Mouse (Mus musculus): ENCODE data around the gene Ppp5c. TPM values are rescaled to one million over a fixed set of nuclear protein-coding genes. Genes with fewer than 3 reads are reported as not detected.

Ppp5c gene
- polyA plus RNA-seq, 1 experiment = 70.5 TPM

DNA sequence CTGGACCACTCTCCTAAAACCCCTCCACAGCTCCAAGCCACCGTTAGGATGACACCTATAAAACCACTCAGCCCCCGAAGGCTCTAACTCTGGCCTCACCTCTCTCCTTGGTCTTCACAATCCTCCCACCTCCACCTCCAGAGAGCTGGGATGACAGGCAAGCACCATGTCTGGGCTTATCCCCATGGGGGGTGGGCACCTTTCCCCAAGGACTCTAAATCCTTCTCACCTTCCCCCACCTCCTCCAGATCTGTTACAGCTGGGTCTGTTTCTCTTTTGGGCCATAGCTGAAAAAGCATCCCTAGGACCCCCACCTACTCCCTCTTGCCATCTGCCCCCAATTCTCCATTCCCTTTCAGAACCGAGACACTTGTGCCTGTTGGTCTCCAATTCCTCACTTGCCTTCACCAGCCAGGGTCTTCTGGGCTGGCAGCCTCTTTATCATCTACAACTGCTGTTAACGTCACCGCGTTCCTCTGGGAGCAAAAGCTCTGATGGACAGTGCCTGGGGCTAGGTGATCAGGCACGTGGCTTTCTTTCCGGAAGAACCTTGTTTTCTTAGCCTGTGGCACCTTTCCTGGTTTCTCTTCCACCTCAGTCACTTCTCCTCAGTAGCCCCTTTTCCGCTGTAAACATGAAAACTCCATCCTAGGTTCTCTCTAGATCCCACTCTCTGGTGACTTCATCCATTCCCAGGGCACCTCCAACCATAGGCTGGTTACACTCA, 1.7 kb downstream of the Ppp5c start:
- TF ChIP-seq CTCF (IDR thresholded peaks at IDR 0.05; ENCODE audit: control insufficient read depth, insufficient read depth, low read length) (no peak), POLR2A (IDR thresholded peaks at IDR 0.05; ENCODE audit: borderline replicate concordance, control insufficient read depth, low read depth, low read length) (no peak)
- Histone ChIP-seq H3K27ac (ENCODE audit: control insufficient read depth, insufficient read depth, low read depth, low read length, poor library complexity) (no peak overlapping the region), H3K4me1 (ENCODE audit: control insufficient read depth, insufficient read depth, low read length) (peaks cover 15% of the 10 kb centered on the region), H3K4me3 (replicated peaks; ENCODE audit: control insufficient read depth, low read depth, low read length) (no peak overlapping the region)
- 50% methylated on average over 9 of the region's 9 CpGs for WGBS

DNA sequence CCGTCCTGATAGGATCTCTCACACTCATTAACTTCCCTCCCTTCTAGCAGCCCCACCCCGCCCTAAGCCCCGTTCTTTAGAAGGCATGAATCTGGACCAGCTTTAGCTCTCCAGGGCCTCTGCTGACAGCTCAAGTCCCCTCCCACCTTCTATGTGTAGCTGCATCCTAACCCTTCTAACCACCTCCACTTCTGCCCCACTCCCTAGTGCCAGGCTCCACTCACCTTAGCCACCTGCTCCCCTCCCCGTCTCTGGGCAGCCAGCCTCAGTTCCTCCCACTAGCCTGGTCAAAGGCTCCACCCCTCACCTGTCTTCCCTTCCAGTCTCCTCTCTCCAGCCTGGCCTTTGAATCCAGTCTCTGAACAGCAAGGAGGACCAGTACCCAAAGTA, 2.2 kb downstream of the Ppp5c start:
- peaks cover 15% of the 10 kb centered on the region for H3K4me1 ChIP-seq (ENCODE audit: control insufficient read depth, insufficient read depth, low read length)
- WGBS = 23% methylated on average over 4 of the region's 4 CpGs
- H3K4me3 ChIP-seq (replicated peaks; ENCODE audit: control insufficient read depth, low read depth, low read length) = no peak overlapping the region
- TF ChIP-seq CTCF (IDR thresholded peaks at IDR 0.05; ENCODE audit: control insufficient read depth, insufficient read depth, low read length) (no peak), POLR2A (IDR thresholded peaks at IDR 0.05; ENCODE audit: borderline replicate concordance, control insufficient read depth, low read depth, low read length) (no peak)
- H3K27ac ChIP-seq (ENCODE audit: control insufficient read depth, insufficient read depth, low read depth, low read length, poor library complexity) = no peak overlapping the region

DNA sequence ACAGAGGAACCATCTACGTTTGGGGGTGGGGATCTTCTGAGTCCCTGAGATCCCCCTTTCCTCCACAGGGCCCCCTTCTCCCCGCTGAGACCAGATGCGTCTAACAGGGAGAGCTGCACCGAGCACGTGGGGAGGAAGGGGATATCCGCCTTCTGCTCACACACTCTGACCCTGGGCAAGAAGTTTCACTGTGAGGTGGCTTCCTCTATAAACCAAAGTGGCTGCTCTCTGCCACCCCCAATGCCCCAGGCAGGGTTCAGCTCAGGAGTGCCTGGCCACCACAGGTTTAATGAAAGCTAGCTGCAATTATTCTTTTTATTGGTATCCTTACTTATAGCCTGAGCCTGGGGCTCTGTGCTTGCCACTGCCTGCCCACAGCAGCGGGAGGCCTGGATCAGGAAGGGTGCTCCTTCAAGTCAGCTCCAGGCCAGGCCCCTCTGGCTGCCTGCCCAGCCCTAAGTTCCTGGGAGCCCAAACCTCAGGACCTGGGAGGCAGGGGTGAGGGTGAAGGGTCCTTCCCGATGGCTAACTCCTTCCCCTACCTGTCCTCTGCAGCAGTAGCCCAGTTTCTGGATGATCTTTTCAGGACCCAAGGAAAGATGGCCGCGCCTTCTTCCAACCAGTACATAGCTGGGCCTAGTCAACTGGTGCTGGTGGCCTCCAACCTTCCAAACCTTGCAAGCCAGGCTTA, 2.8 kb downstream of the Ppp5c start:
- peaks cover 15% of the 10 kb centered on the region for H3K4me1 ChIP-seq (ENCODE audit: control insufficient read depth, insufficient read depth, low read length)
- TF ChIP-seq CTCF (IDR thresholded peaks at IDR 0.05; ENCODE audit: control insufficient read depth, insufficient read depth, low read length) = no peak
- H3K4me3 ChIP-seq (replicated peaks; ENCODE audit: control insufficient read depth, low read depth, low read length) = no peak overlapping the region
- H3K27ac ChIP-seq (ENCODE audit: control insufficient read depth, insufficient read depth, low read depth, low read length, poor library complexity) = peak overlapping the region; percentile 47
- 24% methylated on average over 10 of the region's 10 CpGs for WGBS

DNA sequence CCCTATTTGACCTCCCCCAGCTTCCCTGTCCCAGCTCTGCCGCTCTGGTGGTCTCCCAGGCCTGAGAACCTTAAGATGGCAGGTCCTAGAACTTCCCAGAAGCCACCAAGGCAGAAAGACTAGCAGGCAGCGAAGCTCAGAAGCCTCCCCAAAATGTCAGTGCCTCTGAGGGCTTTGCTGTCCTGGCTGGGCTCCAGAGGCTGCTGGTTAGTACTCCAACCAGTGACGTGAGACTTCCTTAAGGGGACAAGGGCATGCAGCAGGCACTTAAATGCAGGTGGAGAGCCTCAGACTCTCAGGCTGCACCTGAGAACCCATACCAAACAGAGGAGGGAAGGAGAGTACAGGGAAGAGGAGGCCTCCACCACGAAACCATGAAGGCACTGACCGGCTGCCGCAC, 3.6 kb downstream of the Ppp5c start:
- H3K4me3 ChIP-seq (replicated peaks; ENCODE audit: control insufficient read depth, low read depth, low read length) = no peak overlapping the region
- peak overlapping the region; percentile 47 for H3K27ac ChIP-seq (ENCODE audit: control insufficient read depth, insufficient read depth, low read depth, low read length, poor library complexity)
- whole genome bisulfite sequencing = 27% methylated on average over 6 of the region's 6 CpGs
- H3K4me1 ChIP-seq (ENCODE audit: control insufficient read depth, insufficient read depth, low read length) = peaks cover 15% of the 10 kb centered on the region
- TF ChIP-seq POLR2A (IDR thresholded peaks at IDR 0.05; ENCODE audit: borderline replicate concordance, control insufficient read depth, low read depth, low read length) (no peak), CTCF (IDR thresholded peaks at IDR 0.05; ENCODE audit: control insufficient read depth, insufficient read depth, low read length) (no peak)

DNA sequence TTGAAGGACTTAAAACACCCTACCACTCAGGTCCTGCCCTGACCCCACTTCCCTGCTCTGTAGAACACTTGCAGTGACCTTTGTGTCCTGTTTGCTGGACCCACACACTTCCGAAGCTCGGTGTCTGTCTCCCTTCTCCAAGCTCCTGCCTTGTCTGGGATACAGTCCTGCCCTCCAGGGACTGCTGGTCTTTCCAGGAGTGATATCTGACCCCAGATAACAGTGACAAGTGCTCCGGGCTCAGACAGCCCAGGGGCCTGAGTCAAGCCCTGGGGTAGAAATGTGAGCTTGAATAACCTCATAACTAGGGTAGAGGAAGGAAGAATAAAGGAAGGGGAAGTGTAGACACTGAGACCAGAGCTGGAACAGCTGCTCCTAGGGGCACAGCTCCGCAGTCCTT, 4.0 kb downstream of the Ppp5c start:
- TF ChIP-seq CTCF (IDR thresholded peaks at IDR 0.05; ENCODE audit: control insufficient read depth, insufficient read depth, low read length) (no peak), POLR2A (IDR thresholded peaks at IDR 0.05; ENCODE audit: borderline replicate concordance, control insufficient read depth, low read depth, low read length) (no peak)
- WGBS = 41% methylated on average over 4 of the region's 4 CpGs
- Histone ChIP-seq H3K27ac (ENCODE audit: control insufficient read depth, insufficient read depth, low read depth, low read length, poor library complexity) (0 out of 2 replicates have a peak overlapping the region, but pooled peaks have one; percentile 17), H3K4me3 (replicated peaks; ENCODE audit: control insufficient read depth, low read depth, low read length) (no peak overlapping the region), H3K4me1 (ENCODE audit: control insufficient read depth, insufficient read depth, low read length) (peaks cover 15% of the 10 kb centered on the region)

DNA sequence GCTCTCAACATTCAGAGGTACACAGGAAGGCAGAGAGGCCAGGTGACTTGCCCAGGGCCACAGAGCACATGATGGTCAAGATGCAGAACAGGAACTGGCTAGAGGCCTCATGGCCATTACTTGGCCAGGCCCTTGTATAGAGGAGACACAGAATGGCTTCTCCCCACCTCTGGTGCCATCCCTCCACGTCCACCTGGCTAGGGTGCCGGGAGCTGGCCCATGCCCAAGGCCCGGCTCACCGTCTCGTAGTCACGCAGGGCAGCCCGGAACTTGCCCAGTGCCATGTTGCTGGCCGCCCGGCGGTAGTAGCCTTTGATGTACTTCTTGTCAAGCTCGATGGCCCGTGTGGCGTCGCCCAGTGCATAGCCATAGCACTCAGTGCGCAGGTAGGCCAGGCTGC, 5.5 kb downstream of the Ppp5c start:
- H3K4me1 ChIP-seq (ENCODE audit: control insufficient read depth, insufficient read depth, low read length) = peaks cover 15% of the 10 kb centered on the region
- H3K27ac ChIP-seq (ENCODE audit: control insufficient read depth, insufficient read depth, low read depth, low read length, poor library complexity) = no peak overlapping the region
- no peak overlapping the region for H3K4me3 ChIP-seq (replicated peaks; ENCODE audit: control insufficient read depth, low read depth, low read length)
- TF ChIP-seq POLR2A (IDR thresholded peaks at IDR 0.05; ENCODE audit: borderline replicate concordance, control insufficient read depth, low read depth, low read length) (no peak), CTCF (IDR thresholded peaks at IDR 0.05; ENCODE audit: control insufficient read depth, insufficient read depth, low read length) (no peak)
- WGBS = 89% methylated on average over 15 of the region's 15 CpGs

DNA sequence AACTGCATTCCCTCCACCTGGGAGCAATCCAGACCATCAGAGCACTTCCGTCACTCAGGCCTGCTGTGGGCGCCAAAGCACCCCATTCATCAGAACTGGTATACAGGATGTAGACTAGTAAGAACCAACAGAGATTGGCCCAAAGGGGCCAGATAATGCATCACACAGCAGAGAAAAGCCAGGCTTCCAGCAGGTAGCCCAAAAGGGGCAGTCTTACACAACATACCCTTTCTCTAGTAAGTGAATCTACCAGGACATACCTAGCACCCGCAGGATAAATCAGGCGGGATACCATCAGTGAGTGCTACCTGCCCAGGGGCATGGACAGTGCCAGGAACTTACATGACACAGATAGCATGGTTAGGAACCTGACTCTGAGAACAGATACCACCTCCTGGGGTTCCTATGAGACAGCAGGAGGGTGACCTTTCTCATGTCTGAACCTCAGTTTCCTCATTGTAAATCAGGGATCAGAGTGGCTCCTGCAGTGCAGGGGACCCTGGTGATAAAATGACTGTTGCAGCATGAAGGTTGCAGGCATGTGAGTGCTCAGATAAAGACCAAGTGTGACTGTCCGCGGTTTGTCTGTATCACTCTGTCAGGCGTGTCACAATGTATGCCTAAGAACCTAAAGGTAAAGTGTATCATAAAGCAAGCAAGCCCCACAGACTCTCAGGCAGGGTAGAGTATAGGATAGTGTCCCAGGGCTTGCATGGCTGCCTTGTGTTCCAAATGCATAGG, 8.1 kb downstream of the Ppp5c start:
- 77% methylated on average over 7 of the region's 7 CpGs for WGBS
- Histone ChIP-seq H3K4me1 (ENCODE audit: control insufficient read depth, insufficient read depth, low read length) (peaks cover 6% of the 10 kb centered on the region; the same call in 1 of the 2 replicates), H3K27ac (ENCODE audit: control insufficient read depth, insufficient read depth, low read depth, low read length, poor library complexity) (no peak overlapping the region), H3K4me3 (replicated peaks; ENCODE audit: control insufficient read depth, low read depth, low read length) (no peak overlapping the region)
- TF ChIP-seq CTCF (IDR thresholded peaks at IDR 0.05; ENCODE audit: control insufficient read depth, insufficient read depth, low read length) = no peak
- TF ChIP-seq POLR2A (IDR thresholded peaks at IDR 0.05; ENCODE audit: borderline replicate concordance, control insufficient read depth, low read depth, low read length) = no peak

DNA sequence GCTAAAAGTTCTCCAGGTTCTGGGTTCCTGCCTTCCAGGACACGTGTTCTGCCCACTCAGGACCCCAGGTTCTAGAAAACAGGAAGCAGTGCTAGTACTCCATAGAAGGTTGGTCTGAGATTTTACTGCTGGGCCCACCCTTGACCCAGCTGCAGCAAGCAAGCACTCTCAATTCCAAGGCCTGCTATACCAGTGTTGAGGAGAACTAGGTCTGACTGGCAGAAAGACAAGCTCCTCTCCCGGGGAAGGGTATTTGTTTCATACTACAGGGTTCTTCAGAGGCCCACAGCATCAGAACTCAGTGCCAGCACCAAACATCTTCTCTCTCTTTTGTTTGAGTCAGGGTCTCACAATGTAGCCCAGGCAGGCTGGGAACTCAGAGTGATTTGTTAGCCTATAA, 9.8 kb downstream of the Ppp5c start:
- Histone ChIP-seq H3K4me3 (replicated peaks; ENCODE audit: control insufficient read depth, low read depth, low read length) (no peak overlapping the region), H3K4me1 (ENCODE audit: control insufficient read depth, insufficient read depth, low read length) (no peaks in the 10 kb centered on the region), H3K27ac (ENCODE audit: control insufficient read depth, insufficient read depth, low read depth, low read length, poor library complexity) (no peak overlapping the region)
- 54% methylated on average over 2 of the region's 2 CpGs for WGBS
- no peak for TF ChIP-seq POLR2A (IDR thresholded peaks at IDR 0.05; ENCODE audit: borderline replicate concordance, control insufficient read depth, low read depth, low read length)
- no peak for TF ChIP-seq CTCF (IDR thresholded peaks at IDR 0.05; ENCODE audit: control insufficient read depth, insufficient read depth, low read length)
